Mouse (Mus musculus) spleen, adult 2 months (tissue): ENCODE measurements around the gene Axl.

ENCODE experiments used
- CTCF ChIP-seq: fragments of 200-500 bp; IDR thresholded peaks from 2 replicates; pipeline ENCODE4 v1.5.1; 2011; ENCODE audit warnings: mild to moderate bottlenecking, inconsistent platforms; ENCODE audit not compliant: insufficient read depth, insufficient read length, insufficient replicate concordance; ENCODE audit errors: extremely low read depth
- POLR2A ChIP-seq: fragments of 200-500 bp; IDR thresholded peaks from 2 replicates; pipeline ENCODE4 v1.6.1; 2011; ENCODE audit warnings: low read depth, low read length, inconsistent platforms

DNA sequence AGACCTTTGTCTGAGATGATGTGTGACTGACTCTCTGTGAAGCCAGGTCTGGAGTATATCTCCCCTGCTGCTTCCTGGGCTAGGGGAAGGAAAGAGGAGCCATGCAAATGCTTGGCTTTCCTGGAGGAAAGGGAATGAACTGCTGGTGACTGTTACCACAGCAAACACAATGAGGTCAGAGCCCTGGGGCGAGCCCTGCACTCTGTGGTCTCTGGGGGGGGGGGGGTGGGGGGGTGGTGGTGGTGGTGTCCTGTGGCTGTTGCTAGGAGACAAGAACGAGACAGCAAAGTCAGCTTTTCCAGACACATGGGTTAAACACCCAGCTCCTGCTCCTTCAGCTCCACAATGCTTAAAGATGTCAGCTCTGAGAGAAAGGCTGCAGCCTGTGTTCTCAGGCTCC lies 59.1 kb downstream of the Axl start:
- TF ChIP-seq CTCF, result no peak
- no peak for TF ChIP-seq POLR2A
